Mouse (Mus musculus) limb, embryonic 11.5 days (tissue): ENCODE results near the gene Cep164. TPM values are rescaled to one million over a fixed set of nuclear protein-coding genes. Genes with fewer than 3 reads are reported as not detected.

ENCODE experiments used
- ATAC-seq: fragments of 200-750 bp; cut with Nextera tagmentation; 2 replicates; pipeline ENCODE4 v1.8.0; 2017; ENCODE audit warnings: low read depth; ENCODE audit not compliant: insufficient number of reproducible peaks, low FRiP score, low TSS enrichment
- DNase-seq: peaks from one replicate; pipeline ENCODE4 v3.0.0-alpha.2; 2015; ENCODE audit warnings: low spot score
- H3K27ac ChIP-seq: fragments of 300-500 bp; sonication (generic); replicated peaks from 2 replicates; pipeline ENCODE4 v1.5.1; 2014; ENCODE audit warnings: low read depth, mild to moderate bottlenecking, low read length
- H3K27me3 ChIP-seq: fragments of 300-500 bp; sonication (generic); 2 replicates; pipeline ENCODE4 v1.6.1; 2014; ENCODE audit warnings: mild to moderate bottlenecking, low read length, mixed read lengths; ENCODE audit not compliant: control insufficient read depth, insufficient read depth
- H3K36me3 ChIP-seq: fragments of 300-500 bp; sonication (generic); 2 replicates; pipeline ENCODE4 v1.6.1; 2014; ENCODE audit warnings: mild to moderate bottlenecking, low read length, moderate library complexity, mixed read lengths; ENCODE audit not compliant: control insufficient read depth, insufficient read depth
- H3K4me1 ChIP-seq: fragments of 300-500 bp; sonication (generic); 2 replicates; pipeline ENCODE4 v1.6.1; 2014; ENCODE audit warnings: low read length, mixed read lengths; ENCODE audit not compliant: control insufficient read depth, insufficient read depth
- H3K4me2 ChIP-seq: fragments of 300-500 bp; sonication (generic); 2 replicates; pipeline ENCODE4 v1.6.1; 2014; ENCODE audit warnings: low read depth, mild to moderate bottlenecking, moderate library complexity; ENCODE audit not compliant: severe bottlenecking
- H3K4me3 ChIP-seq: fragments of 300-500 bp; sonication (generic); 2 replicates; pipeline ENCODE4 v1.5.1; 2014; ENCODE audit warnings: low read depth, low read length
- H3K9ac ChIP-seq: fragments of 300-500 bp; sonication (generic); 2 replicates; pipeline ENCODE4 v1.6.1; 2014; ENCODE audit warnings: mild to moderate bottlenecking, low read length
- H3K9me3 ChIP-seq: fragments of 300-500 bp; sonication (generic); 2 replicates; pipeline ENCODE4 v1.6.1; 2016; ENCODE audit warnings: low read length; ENCODE audit not compliant: control insufficient read depth
- WGBS: fragments of 180-500 bp; shearing (Covaris S2); extraction: QIAGEN DNeasy Blood & Tissue Kit; methylation state at CpG from one replicate; pipeline ENCODE4 v1.1.7; 2014; 5-methylcytosine and 5-hydroxymethylcytosine counted together
- polyA plus RNA-seq: library from polyadenylated mRNA; unstranded; fragments of >200 nt; fragmentation: Nextera tagmentation; extraction: Ambion mirVana; gene quantifications from 2 replicates; pipeline ENCODE4 v1.2.1, GENCODE M21; 2014

Gene Cep164
- polyA plus RNA-seq: 21.7 and 23.6 TPM in 2 replicates

DNA sequence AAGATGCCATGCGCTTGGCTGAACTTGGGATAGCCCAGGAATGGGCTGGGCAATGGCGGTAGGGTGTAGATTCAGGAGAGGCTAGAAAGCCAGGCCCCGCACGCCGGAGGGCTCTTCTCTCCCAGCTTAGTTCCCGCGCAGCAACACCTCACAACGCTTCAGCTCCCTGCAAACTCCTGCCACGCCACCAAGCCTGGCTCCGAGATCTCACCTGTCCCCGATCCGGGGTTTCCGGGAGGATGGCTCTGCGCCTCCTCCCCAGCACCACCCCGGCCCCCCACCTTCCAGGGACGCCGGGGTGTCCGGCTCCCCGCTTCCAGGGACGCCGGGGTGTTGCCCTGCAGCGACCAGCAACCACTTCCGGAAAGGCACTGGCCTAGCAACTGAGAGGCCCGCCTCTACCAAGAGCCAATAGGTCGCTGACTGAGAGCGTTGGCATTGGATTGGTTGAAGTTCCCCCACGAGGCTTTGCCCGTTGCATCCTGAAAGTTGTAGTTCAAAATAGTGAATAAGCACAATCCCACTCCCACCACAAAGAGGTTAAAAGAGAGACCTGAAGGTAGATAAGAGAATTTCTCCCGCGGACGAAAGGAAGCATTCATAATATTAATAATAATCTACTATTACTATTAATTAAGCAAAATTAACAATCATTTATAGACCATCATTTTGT lies at the start of gene Cep164:
Cep164 (minus strand) TSS at position 401 of the 673 bp plus-strand sequence.
- Histone ChIP-seq H3K27ac (no peak within 1 kb of the TSS), H3K4me2 (peak within 1 kb of the TSS; percentile 60), H3K9ac (peak within 1 kb of the TSS; percentile 70), H3K27me3 (no peaks in the 10 kb centered on the region), H3K4me3 (peak within 1 kb of the TSS; percentile 74), H3K36me3 (no peaks in the 10 kb centered on the region), H3K4me1 (no peaks in the 10 kb centered on the region), H3K9me3 (peaks cover 3% of the 10 kb centered on the region; the same call in 1 of the 2 replicates)
- DNase-seq (peak; percentile 89), ATAC-seq (peak; percentile 93)
- WGBS: under 1% methylated on average over 31 of the region's 31 CpGs

DNA sequence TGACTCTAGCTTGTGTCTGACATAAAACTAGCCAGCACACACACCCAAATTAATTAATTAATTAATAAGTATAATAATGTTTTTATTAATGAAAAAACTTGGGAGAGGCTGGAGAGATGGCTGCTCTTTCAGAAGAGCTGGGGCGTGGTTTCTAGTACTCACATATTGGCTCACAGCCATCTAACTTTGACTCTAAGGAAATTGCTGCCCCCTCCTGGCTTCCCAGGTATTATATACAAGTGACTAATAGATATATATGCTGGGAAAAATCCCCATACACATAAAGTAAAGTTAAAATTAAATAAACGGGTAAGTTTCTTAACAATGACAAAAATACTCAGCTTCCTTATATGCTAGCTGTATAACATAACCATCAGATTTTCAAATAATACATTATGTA lies 49.4 kb upstream of the Cep164 start:
- 86% methylated on average over 2 of the region's 2 CpGs for WGBS
- H3K4me1 ChIP-seq: no peaks in the 10 kb centered on the region
- H3K9ac ChIP-seq: no peak overlapping the region
- H3K36me3 ChIP-seq: no peaks in the 10 kb centered on the region; the same call in 1 of the 2 replicates
- no peak overlapping the region for H3K27ac ChIP-seq
- H3K4me2 ChIP-seq: no peak overlapping the region
- H3K27me3 ChIP-seq: no peaks in the 10 kb centered on the region
- no peak for DNase-seq
- H3K9me3 ChIP-seq: no peaks in the 10 kb centered on the region
- H3K4me3 ChIP-seq: no peak overlapping the region
- no peak for ATAC-seq

DNA sequence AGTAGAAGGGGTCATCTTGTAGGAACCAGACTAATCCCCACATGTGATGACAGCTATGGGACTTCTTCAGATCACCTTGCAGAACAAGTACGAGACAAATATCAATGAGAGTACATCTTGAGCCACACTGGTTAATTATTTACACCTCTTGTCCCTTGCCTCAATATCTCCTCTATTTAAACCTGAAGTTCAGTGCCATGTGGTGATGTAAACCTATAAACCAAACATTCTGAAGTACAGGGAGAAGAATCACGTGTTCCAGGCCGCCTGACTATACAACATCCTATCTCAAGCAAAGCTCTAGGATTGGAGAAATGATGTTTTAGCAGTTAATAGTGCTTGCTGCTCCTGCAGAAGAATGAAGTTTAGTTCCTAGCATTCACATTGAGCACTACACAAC lies 41.8 kb upstream of the Cep164 start:
- 94% methylated on average over 3 of the region's 3 CpGs for WGBS

DNA sequence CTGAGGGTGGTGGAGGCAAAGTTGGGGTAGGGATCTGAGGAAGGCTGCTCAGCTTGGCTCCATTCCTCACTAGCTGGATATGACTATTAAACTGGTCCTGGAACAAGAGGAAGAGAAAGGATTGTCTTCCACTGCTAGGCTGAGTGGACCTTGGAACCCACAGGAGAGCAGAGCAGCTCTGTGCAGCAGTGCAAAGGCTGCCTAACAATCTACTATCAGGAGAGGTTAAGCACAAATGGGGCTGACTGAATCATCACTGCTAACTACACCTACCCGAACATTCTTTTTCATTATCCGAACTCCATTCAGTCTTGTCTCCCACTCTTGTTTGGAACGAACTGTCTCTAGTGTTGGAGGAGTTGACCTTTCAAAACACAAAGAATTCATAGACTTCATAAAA lies 40.7 kb upstream of the Cep164 start:
- WGBS: 95% methylated on average over 3 of the region's 3 CpGs
- DNase-seq: no peak
- Histone ChIP-seq H3K27ac (no peak overlapping the region), H3K4me3 (no peak overlapping the region), H3K9ac (no peak overlapping the region), H3K4me1 (no peaks in the 10 kb centered on the region), H3K27me3 (no peaks in the 10 kb centered on the region), H3K36me3 (peaks cover 21% of the 10 kb centered on the region), H3K9me3 (no peaks in the 10 kb centered on the region), H3K4me2 (no peak overlapping the region)
- no peak for ATAC-seq

More for the DNA sequence above, 41.8 kb upstream of the Cep164 start:
- Histone ChIP-seq H3K9ac (no peak overlapping the region), H3K4me2 (no peak overlapping the region), H3K4me1 (no peaks in the 10 kb centered on the region), H3K36me3 (peaks cover 18% of the 10 kb centered on the region), H3K27ac (no peak overlapping the region), H3K4me3 (no peak overlapping the region), H3K27me3 (no peaks in the 10 kb centered on the region), H3K9me3 (no peaks in the 10 kb centered on the region)
- ATAC-seq (no peak), DNase-seq (no peak)

DNA sequence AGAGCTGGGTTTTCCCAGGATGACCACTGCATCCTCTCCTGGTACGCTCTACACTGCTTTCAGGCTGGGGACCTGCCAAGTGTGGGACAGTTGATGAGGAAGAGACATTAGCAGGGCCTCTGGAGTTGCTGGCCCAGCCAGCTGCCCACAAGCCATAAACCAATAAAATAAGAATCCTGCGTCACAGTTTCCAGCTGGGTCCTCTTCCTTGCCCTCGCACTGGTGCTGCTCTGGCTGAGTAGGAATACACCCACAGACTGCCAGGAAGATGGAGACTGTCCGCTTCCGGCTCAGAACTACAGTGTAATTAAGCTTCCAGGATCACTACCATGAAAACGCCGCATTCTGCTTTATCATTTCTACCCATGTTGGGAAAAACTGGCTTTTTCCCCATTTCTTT lies 33.3 kb upstream of the Cep164 start:
- ATAC-seq: no peak
- no peaks in the 10 kb centered on the region for H3K4me1 ChIP-seq
- H3K9ac ChIP-seq: no peak overlapping the region
- no peaks in the 10 kb centered on the region for H3K9me3 ChIP-seq
- H3K27me3 ChIP-seq: no peaks in the 10 kb centered on the region
- 73% methylated on average over 7 of the region's 7 CpGs for WGBS
- peaks cover 34% of the 10 kb centered on the region for H3K36me3 ChIP-seq
- DNase-seq: no peak
- H3K4me3 ChIP-seq: no peak overlapping the region
- no peak overlapping the region for H3K4me2 ChIP-seq
- H3K27ac ChIP-seq: no peak overlapping the region

DNA sequence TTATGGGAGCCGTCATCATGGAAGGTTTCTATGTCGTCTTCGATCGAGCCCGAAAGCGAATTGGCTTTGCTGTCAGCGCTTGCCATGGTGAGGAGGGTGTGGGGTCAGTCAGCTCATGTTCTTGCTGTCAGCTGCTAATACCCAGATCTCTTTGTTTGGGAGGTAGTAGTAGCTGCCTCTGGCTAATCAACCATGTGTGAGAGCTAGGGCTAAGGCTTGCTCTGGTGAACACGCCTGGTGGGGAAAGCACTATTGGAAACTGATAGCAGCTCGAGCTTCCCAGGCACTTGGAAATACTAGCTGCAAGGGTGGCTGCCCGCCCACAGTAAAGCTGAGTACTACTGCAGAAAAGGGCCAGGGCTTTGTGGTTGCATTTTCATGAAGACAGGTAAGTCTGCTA lies 30.9 kb upstream of the Cep164 start:
- Histone ChIP-seq H3K4me2 (no peak overlapping the region), H3K27me3 (no peaks in the 10 kb centered on the region), H3K9ac (no peak overlapping the region), H3K4me3 (no peak overlapping the region), H3K36me3 (peaks cover 25% of the 10 kb centered on the region), H3K9me3 (no peaks in the 10 kb centered on the region), H3K27ac (no peak overlapping the region), H3K4me1 (no peaks in the 10 kb centered on the region)
- ATAC-seq (no peak), DNase-seq (no peak)
- WGBS: 93% methylated on average over 10 of the region's 10 CpGs

DNA sequence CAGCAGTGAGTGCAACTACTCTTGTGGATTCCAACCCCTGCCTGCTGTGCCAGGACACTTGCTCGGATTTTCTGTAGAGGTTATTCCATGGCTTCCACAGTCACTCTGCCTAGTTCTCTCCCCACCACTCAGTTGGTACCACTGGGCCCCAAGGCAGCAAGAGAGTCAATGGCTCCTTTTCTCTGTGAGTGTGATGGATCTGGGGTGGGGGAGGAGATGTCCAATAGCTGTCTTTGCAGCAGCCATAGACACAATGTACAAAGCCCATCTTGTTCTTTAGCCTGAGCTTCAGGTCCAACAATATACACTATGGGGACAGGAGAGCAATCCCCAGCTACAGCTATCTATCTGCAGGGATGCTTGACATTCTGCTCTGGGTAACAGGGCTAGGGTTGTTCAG lies 25.6 kb upstream of the Cep164 start:
- Histone ChIP-seq H3K4me2 (no peak overlapping the region), H3K9ac (no peak overlapping the region), H3K27ac (no peak overlapping the region), H3K4me3 (no peak overlapping the region), H3K4me1 (no peaks in the 10 kb centered on the region), H3K9me3 (no peaks in the 10 kb centered on the region), H3K27me3 (no peaks in the 10 kb centered on the region), H3K36me3 (peaks cover 9% of the 10 kb centered on the region; the same call in 1 of the 2 replicates)
- 88% methylated on average over 1 of the region's 1 CpGs for WGBS
- no peak for ATAC-seq
- no peak for DNase-seq

DNA sequence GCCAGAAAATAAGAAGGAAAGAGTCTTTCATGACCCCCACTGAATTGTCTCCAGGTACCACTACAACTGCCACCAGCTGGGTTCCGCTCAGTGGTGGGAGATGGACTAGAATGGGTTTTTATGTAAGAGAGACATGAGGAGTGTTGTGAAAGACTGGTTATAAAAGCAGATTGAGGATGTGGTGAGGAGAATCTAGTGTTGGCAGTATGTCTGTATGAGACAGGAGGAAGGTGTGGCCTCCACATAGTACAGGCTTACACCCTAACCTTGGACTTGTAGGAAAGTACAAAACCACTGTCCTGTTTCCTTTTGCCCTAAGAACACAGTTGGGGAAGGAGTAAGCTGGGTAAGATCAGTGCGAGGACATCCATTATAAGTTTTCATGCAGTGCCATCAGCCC lies 25.2 kb upstream of the Cep164 start:
- Histone ChIP-seq H3K9me3 (no peaks in the 10 kb centered on the region), H3K4me3 (no peak overlapping the region), H3K36me3 (peaks cover 8% of the 10 kb centered on the region; the same call in 1 of the 2 replicates), H3K27me3 (no peaks in the 10 kb centered on the region), H3K27ac (no peak overlapping the region), H3K4me1 (no peaks in the 10 kb centered on the region), H3K9ac (no peak overlapping the region), H3K4me2 (no peak overlapping the region)
- 93% methylated on average over 2 of the region's 2 CpGs for WGBS
- ATAC-seq (no peak), DNase-seq (no peak)

DNA sequence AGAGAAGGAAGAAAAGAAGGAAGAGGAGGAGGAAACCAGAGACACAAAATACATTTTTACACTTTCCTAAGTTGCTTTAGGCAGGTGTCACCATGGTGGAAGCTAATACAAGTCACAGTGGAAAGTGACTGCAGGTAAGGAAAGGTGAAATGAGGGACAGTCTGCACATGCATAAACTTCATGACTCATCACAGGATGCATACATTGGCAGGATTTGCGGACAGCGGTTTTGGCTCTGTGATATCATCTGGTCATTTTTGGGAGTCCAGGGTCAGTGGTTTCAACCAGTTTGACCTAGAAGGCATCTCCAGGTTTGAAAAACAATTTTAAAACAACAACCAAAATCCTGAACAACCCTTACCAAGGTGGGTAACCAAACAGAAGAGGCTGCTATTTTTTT lies 23.3 kb upstream of the Cep164 start:
- Histone ChIP-seq H3K36me3 (no peaks in the 10 kb centered on the region), H3K4me1 (no peaks in the 10 kb centered on the region), H3K4me2 (no peak overlapping the region), H3K27me3 (no peaks in the 10 kb centered on the region), H3K9me3 (no peaks in the 10 kb centered on the region), H3K27ac (no peak overlapping the region), H3K9ac (no peak overlapping the region), H3K4me3 (no peak overlapping the region)
- 91% methylated on average over 2 of the region's 2 CpGs for WGBS
- ATAC-seq (no peak), DNase-seq (no peak)
